Mouse (Mus musculus) midbrain, embryonic 10.5 days (tissue): ENCODE measurements around the gene Clec4e. TPM values are rescaled to one million over a fixed set of nuclear protein-coding genes. Genes with fewer than 3 reads are reported as not detected.
"Not testable (repeated sequence)": the region's sequence is repeated elsewhere in the genome, so short reads cannot be mapped to it uniquely, and the experiment has no call there.

ENCODE experiments used
- DNase-seq: peaks from one replicate; pipeline ENCODE4 v3.0.0-alpha.2; 2017; ENCODE audit warnings: low spot score
- H3K27ac ChIP-seq: fragments of 300-500 bp; sonication (generic); replicated peaks from 2 replicates; pipeline ENCODE4 v1.5.1; 2016; ENCODE audit warnings: mild to moderate bottlenecking
- H3K27me3 ChIP-seq: fragments of 300-500 bp; sonication (generic); 2 replicates; pipeline ENCODE4 v1.6.1; 2016; ENCODE audit warnings: low read depth, mild to moderate bottlenecking; ENCODE audit not compliant: poor library complexity, severe bottlenecking
- H3K36me3 ChIP-seq: fragments of 300-500 bp; sonication (generic); 2 replicates; pipeline ENCODE4 v1.6.1; 2016; ENCODE audit warnings: mild to moderate bottlenecking, moderate library complexity
- H3K4me1 ChIP-seq: fragments of 300-500 bp; sonication (generic); 2 replicates; pipeline ENCODE4 v1.6.1; 2016
- H3K4me3 ChIP-seq: fragments of 300-500 bp; sonication (generic); 2 replicates; pipeline ENCODE4 v1.5.1; 2016; ENCODE audit warnings: mild to moderate bottlenecking, moderate library complexity
- H3K9me3 ChIP-seq: fragments of 300-500 bp; sonication (generic); replicated peaks from 2 replicates; pipeline ENCODE4 v1.6.1; 2016; ENCODE audit warnings: mild to moderate bottlenecking
- WGBS: fragments of 180-500 bp; shearing (Covaris S2); methylation state at CpG from one replicate; pipeline ENCODE4 v1.1.7; 2016; 5-methylcytosine and 5-hydroxymethylcytosine counted together
- polyA plus RNA-seq: library from polyadenylated mRNA; unstranded; fragments of >200 nt; fragmentation: Nextera tagmentation; extraction: Ambion mirVana; gene quantifications from 2 replicates; pipeline ENCODE4 v1.2.1, GENCODE M21; 2016

Clec4e gene
- polyA plus RNA-seq, result 0.02 TPM in 1 of 2 replicates, not detected in the other

GRCm38 (mm10) chr6:123289753-123290152 is at the start of gene Clec4e:
Gene Clec4e, minus strand, starts transcription at chr6:123289870.
- Histone ChIP-seq H3K36me3 (no peaks in the 10 kb centered on the region), H3K9me3 (no peaks in the 10 kb centered on the region), H3K4me1 (no peaks in the 10 kb centered on the region), H3K4me3 (no peak within 1 kb of the TSS), H3K27me3 (no peaks in the 10 kb centered on the region), H3K27ac (no peak within 1 kb of the TSS)
- 89% methylated on average over 4 of the region's 4 CpGs for WGBS
- no peak for DNase-seq

- no peaks in the 10 kb centered on the region for H3K4me1 ChIP-seq
- no peaks in the 10 kb centered on the region for H3K27me3 ChIP-seq
- no peak overlapping the region for H3K27ac ChIP-seq
- H3K9me3 ChIP-seq, result no peaks in the 10 kb centered on the region
- no peaks in the 10 kb centered on the region for H3K36me3 ChIP-seq
- no peak for DNase-seq
- H3K4me3 ChIP-seq, result no peak overlapping the region
- WGBS, result 50% methylated on average over 2 of the region's 2 CpGs
Measured at GRCm38 (mm10) chr6:123332503-123332902, 42.8 kb upstream of the Clec4e start.

GRCm38 (mm10) chr6:123308033-123308432 is 18.4 kb upstream of the Clec4e start, which contains the start of gene Vmn2r19:
Gene Vmn2r19, plus strand, starts transcription at chr6:123308333.
- H3K36me3 ChIP-seq, result no peaks in the 10 kb centered on the region
- 86% methylated on average over 2 of the region's 2 CpGs for WGBS
- no peaks in the 10 kb centered on the region for H3K27me3 ChIP-seq
- DNase-seq, result no peak
- no peak within 1 kb of the TSS for H3K4me3 ChIP-seq
- no peak within 1 kb of the TSS for H3K27ac ChIP-seq
- H3K4me1 ChIP-seq, result no peaks in the 10 kb centered on the region
- H3K9me3 ChIP-seq, result no peaks in the 10 kb centered on the region

- DNase-seq, H3K27ac ChIP-seq, H3K4me1 ChIP-seq, H3K36me3 ChIP-seq, H3K9me3 ChIP-seq, H3K4me3 ChIP-seq, H3K27me3 ChIP-seq: not testable (repeated sequence)
- 80% methylated on average over 7 of the region's 7 CpGs for WGBS
Measured at GRCm38 (mm10) chr6:123306315-123306714, 16.6 kb upstream of the Clec4e start.

- H3K27me3 ChIP-seq, result no peaks in the 10 kb centered on the region
- H3K4me1 ChIP-seq, result no peaks in the 10 kb centered on the region
- H3K27ac ChIP-seq, result no peak overlapping the region
- no peak overlapping the region for H3K4me3 ChIP-seq
- WGBS, result 79% methylated on average over 1 of the region's 1 CpGs
- no peak for DNase-seq
- H3K9me3 ChIP-seq, result no peaks in the 10 kb centered on the region
- no peaks in the 10 kb centered on the region for H3K36me3 ChIP-seq
Measured at GRCm38 (mm10) chr6:123296687-123297086, 7.0 kb upstream of the Clec4e start.

GRCm38 (mm10) chr6:123293509-123293908 is 3.8 kb upstream of the Clec4e start:
- H3K27ac ChIP-seq, DNase-seq, H3K9me3 ChIP-seq, H3K36me3 ChIP-seq, H3K4me3 ChIP-seq, H3K4me1 ChIP-seq, H3K27me3 ChIP-seq: not testable (repeated sequence)
- 93% methylated on average over 11 of the region's 11 CpGs for whole genome bisulfite sequencing

GRCm38 (mm10) chr6:123292751-123293400 is 3.2 kb upstream of the Clec4e start:
- Histone ChIP-seq H3K27ac (no peak overlapping the region), H3K4me1 (no peaks in the 10 kb centered on the region), H3K4me3 (no peak overlapping the region), H3K27me3 (no peaks in the 10 kb centered on the region), H3K9me3 (no peaks in the 10 kb centered on the region), H3K36me3 (no peaks in the 10 kb centered on the region)
- 98% methylated on average over 1 of the region's 1 CpGs for WGBS
- no peak for DNase-seq

GRCm38 (mm10) chr6:123288931-123289330 is 739 bp downstream of the Clec4e start:
- 88% methylated on average over 10 of the region's 10 CpGs for WGBS
- Histone ChIP-seq H3K36me3 (no peaks in the 10 kb centered on the region), H3K4me1 (no peaks in the 10 kb centered on the region), H3K9me3 (no peaks in the 10 kb centered on the region), H3K27me3 (no peaks in the 10 kb centered on the region), H3K4me3 (no peak overlapping the region), H3K27ac (no peak overlapping the region)
- DNase-seq, result no peak

GRCm38 (mm10) chr6:123286311-123286710 is 3.4 kb downstream of the Clec4e start:
- DNase-seq, result no peak
- H3K36me3 ChIP-seq, result no peaks in the 10 kb centered on the region
- H3K4me1 ChIP-seq, result no peaks in the 10 kb centered on the region
- H3K27me3 ChIP-seq, result no peaks in the 10 kb centered on the region
- H3K9me3 ChIP-seq, result no peaks in the 10 kb centered on the region
- H3K4me3 ChIP-seq, result no peak overlapping the region
- 91% methylated on average over 2 of the region's 2 CpGs for WGBS
- no peak overlapping the region for H3K27ac ChIP-seq

GRCm38 (mm10) chr6:123279443-123279842 is 10.2 kb downstream of the Clec4e start:
- Histone ChIP-seq H3K9me3 (no peaks in the 10 kb centered on the region), H3K27ac (no peak overlapping the region), H3K36me3 (no peaks in the 10 kb centered on the region), H3K27me3 (no peaks in the 10 kb centered on the region), H3K4me3 (no peak overlapping the region), H3K4me1 (no peaks in the 10 kb centered on the region)
- no peak for DNase-seq
- WGBS, result 89% methylated on average over 2 of the region's 2 CpGs

GRCm38 (mm10) chr6:123266945-123267344 is 22.7 kb downstream of the Clec4e start:
- no peaks in the 10 kb centered on the region for H3K36me3 ChIP-seq
- no peak overlapping the region for H3K4me3 ChIP-seq
- H3K27ac ChIP-seq, result no peak overlapping the region
- no peak for DNase-seq
- no peaks in the 10 kb centered on the region for H3K27me3 ChIP-seq
- no peaks in the 10 kb centered on the region for H3K4me1 ChIP-seq
- 94% methylated on average over 5 of the region's 5 CpGs for WGBS
- H3K9me3 ChIP-seq, result no peaks in the 10 kb centered on the region

- no peak for DNase-seq
- 92% methylated on average over 4 of the region's 4 CpGs for WGBS
Measured at GRCm38 (mm10) chr6:123265809-123266208, 23.9 kb downstream of the Clec4e start.

GRCm38 (mm10) chr6:123264194-123264593 is 25.5 kb downstream of the Clec4e start:
- 95% methylated on average over 3 of the region's 3 CpGs for WGBS
- DNase-seq, result no peak
- no peaks in the 10 kb centered on the region for H3K9me3 ChIP-seq
- H3K36me3 ChIP-seq, result no peaks in the 10 kb centered on the region
- no peaks in the 10 kb centered on the region for H3K4me1 ChIP-seq
- no peaks in the 10 kb centered on the region for H3K27me3 ChIP-seq
- H3K27ac ChIP-seq, result no peak overlapping the region
- no peak overlapping the region for H3K4me3 ChIP-seq

More at GRCm38 (mm10) chr6:123265809-123266208, 23.9 kb downstream of the Clec4e start:
- Histone ChIP-seq H3K9me3 (no peaks in the 10 kb centered on the region), H3K27ac (no peak overlapping the region), H3K27me3 (no peaks in the 10 kb centered on the region), H3K4me1 (no peaks in the 10 kb centered on the region), H3K4me3 (no peak overlapping the region), H3K36me3 (no peaks in the 10 kb centered on the region)
